Mouse (Mus musculus): ENCODE data around the gene Mboat7. TPM values are rescaled to one million over a fixed set of nuclear protein-coding genes. Genes with fewer than 3 reads are reported as not detected.
"Not testable (repeated sequence)": the region's sequence is repeated elsewhere in the genome, so short reads cannot be mapped to it uniquely, and the experiment has no call there.

Gene Mboat7
- total RNA-seq (2021) (10 to 100 TPM; 19.2 to 19.7 TPM), polyA plus RNA-seq (2012; rRNA removed) (24.9 and 25.0 TPM in 2 replicates)
- long read RNA-seq, transcript Mboat7-201 (8 exons, 2,878 nt) = major isoform, 11 of 21 reads
- long read RNA-seq, partial matches to known transcripts = 1 of 21 reads
- long read RNA-seq, other reads (novel, unspliced or antisense) = 6 of 21 reads

- Histone ChIP-seq H3K4me1 (ENCODE audit: control insufficient read depth, insufficient read depth, low read length) (no peaks in the 10 kb centered on the region; the same call in 1 of the 2 replicates), H3K27ac (peak within 1 kb of the TSS; percentile 97), H3K27me3 (ENCODE audit: control insufficient read depth, insufficient read depth, low read length) (no peaks in the 10 kb centered on the region), H3K4me3 (peak within 1 kb of the TSS; percentile 72), H3K36me3 (ENCODE audit: control insufficient read depth, insufficient read depth, low read length) (no peaks in the 10 kb centered on the region; the same call in 1 of the 2 replicates), H3K79me2 (replicated peaks; ENCODE audit: control insufficient read depth, insufficient read depth, low read length) (no peaks in the 10 kb centered on the region), H3K9ac (ENCODE audit: low read depth, low read length) (peak within 1 kb of the TSS; percentile 92)
- WGBS = under 1% methylated on average over 55 of the region's 55 CpGs
- peak; percentile 97 for TF ChIP-seq POLR2A (IDR thresholded peaks at IDR 0.05; ENCODE audit: insufficient read depth, low read depth, low read length)
- TF ChIP-seq EP300 (IDR thresholded peaks at IDR 0.05; ENCODE audit: insufficient read depth, low read depth, low read length) = 0 out of 2 replicates have a peak, but pooled peaks have one; percentile 4
- TF ChIP-seq CTCF (IDR thresholded peaks at IDR 0.05) = no peak
- peak; percentile 94 to 96 for DNase-seq
- intact Hi-C loops (cut with DNase I) = loop anchor here (1.0 to 10.0 kb wide), 6 partner anchors 10 to 994 kb away; partner anchors contain the start of genes Cnot3, Hspbp1, Leng1 and Leng8
Observed at GRCm38 (mm10) chr7:3692987-3693808, at the start of gene Mboat7. Gene Mboat7 (minus strand): TSS chr7:3693523.

DNA sequence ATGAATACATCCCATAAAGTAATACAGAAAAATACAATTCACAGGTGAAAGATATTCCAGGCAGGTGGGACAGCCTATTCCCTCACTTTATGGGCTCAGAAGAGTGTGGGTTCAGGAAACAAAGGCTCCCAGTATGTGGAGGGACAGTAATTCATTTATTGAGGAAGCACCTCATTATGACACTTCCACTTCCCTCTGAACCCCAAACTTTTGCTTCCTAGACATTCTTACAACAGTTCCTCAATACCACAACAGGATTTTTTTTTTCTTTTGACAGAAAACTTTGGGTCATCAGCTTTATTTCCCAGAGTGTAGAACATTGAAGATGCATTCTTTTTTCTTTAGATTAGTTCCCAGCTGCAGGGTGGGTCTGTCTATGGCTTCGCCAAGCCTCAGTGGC, 39.4 kb upstream of the Mboat7 start:
- H3K4me3 ChIP-seq; H3K79me2 ChIP-seq (replicated peaks; ENCODE audit: control insufficient read depth, insufficient read depth, low read length); H3K27ac ChIP-seq; H3K27me3 ChIP-seq (ENCODE audit: control insufficient read depth, insufficient read depth, low read length); intact Hi-C loops (cut with DNase I); DNase-seq; H3K36me3 ChIP-seq (ENCODE audit: control insufficient read depth, insufficient read depth, low read length); H3K9ac ChIP-seq (ENCODE audit: low read depth, low read length); H3K4me1 ChIP-seq (ENCODE audit: control insufficient read depth, insufficient read depth, low read length): not testable (repeated sequence)
- no CpG with 5 or more reads among the region's 1 CpGs for WGBS

- H3K27ac ChIP-seq; H3K9ac ChIP-seq (ENCODE audit: low read depth, low read length); H3K4me3 ChIP-seq; intact Hi-C loops (cut with DNase I); H3K4me1 ChIP-seq (ENCODE audit: control insufficient read depth, insufficient read depth, low read length); H3K79me2 ChIP-seq (replicated peaks; ENCODE audit: control insufficient read depth, insufficient read depth, low read length); H3K27me3 ChIP-seq (ENCODE audit: control insufficient read depth, insufficient read depth, low read length); DNase-seq; H3K36me3 ChIP-seq (ENCODE audit: control insufficient read depth, insufficient read depth, low read length): not testable (repeated sequence)
Observed at GRCm38 (mm10) chr7:3725459-3725858, 32.1 kb upstream of the Mboat7 start.

DNA sequence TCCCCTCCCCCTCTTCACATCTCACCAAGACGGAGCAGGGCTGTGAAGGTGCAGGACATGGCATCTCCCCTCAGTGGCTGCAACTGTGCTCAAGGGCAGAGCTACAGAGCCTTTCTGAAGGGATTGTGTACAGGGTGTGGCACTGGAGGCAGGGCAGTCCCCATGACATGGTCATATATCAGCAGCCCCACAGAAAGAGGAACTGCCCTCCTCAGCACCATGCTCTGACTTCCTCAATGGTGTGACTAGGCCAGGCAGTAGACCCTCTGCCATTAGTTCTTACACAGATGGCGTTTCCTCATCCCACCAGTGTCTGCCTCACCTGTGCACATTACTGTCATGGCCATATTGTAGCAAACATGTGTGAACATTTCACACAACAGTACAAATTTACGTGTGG, 26.9 kb upstream of the Mboat7 start, which contains the start of gene Pirb:
TSS of gene Pirb (minus strand) at position 124 of the 400 bp plus-strand sequence.
- H3K36me3 ChIP-seq (ENCODE audit: control insufficient read depth, insufficient read depth, low read length); H3K79me2 ChIP-seq (replicated peaks; ENCODE audit: control insufficient read depth, insufficient read depth, low read length); intact Hi-C loops (cut with DNase I); H3K27ac ChIP-seq; H3K4me3 ChIP-seq; H3K9ac ChIP-seq (ENCODE audit: low read depth, low read length); H3K4me1 ChIP-seq (ENCODE audit: control insufficient read depth, insufficient read depth, low read length); H3K27me3 ChIP-seq (ENCODE audit: control insufficient read depth, insufficient read depth, low read length): not testable (repeated sequence)
- DNase-seq = peak in 1 of 2 experiments; percentile 13
- WGBS = 45% methylated on average over 1 of the region's 3 CpGs

DNA sequence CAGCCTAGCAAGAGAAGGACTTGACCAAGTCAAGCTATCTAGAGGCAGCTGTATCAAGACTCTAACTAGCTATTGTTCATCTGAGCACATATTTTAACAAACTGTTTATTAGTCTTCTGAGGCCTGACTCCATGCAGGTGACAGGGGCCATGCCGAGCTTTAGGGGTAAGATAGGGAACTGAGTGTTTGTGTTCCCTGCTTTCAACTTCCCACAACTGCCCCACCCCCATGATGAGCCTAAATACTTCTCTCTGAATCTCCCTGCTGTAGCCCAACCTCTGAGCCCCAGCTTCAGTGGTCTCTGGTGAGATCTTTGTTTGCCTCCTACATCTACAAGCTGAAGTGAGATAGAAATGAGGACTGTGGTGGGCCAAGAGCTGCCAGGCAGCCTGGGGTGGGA, 21.9 kb upstream of the Mboat7 start:
- no peaks in the 10 kb centered on the region for H3K27me3 ChIP-seq (ENCODE audit: control insufficient read depth, insufficient read depth, low read length)
- DNase-seq = no peak
- no peaks in the 10 kb centered on the region for H3K79me2 ChIP-seq (replicated peaks; ENCODE audit: control insufficient read depth, insufficient read depth, low read length)
- H3K4me1 ChIP-seq (ENCODE audit: control insufficient read depth, insufficient read depth, low read length) = no peaks in the 10 kb centered on the region
- H3K27ac ChIP-seq = no peak overlapping the region
- intact Hi-C loops (cut with DNase I) = no loop called here
- no peak for TF ChIP-seq CTCF (IDR thresholded peaks at IDR 0.05)
- no peak for TF ChIP-seq POLR2A (IDR thresholded peaks at IDR 0.05; ENCODE audit: insufficient read depth, low read depth, low read length)
- TF ChIP-seq EP300 (IDR thresholded peaks at IDR 0.05; ENCODE audit: insufficient read depth, low read depth, low read length) = no peak
- H3K36me3 ChIP-seq (ENCODE audit: control insufficient read depth, insufficient read depth, low read length) = no peaks in the 10 kb centered on the region
- H3K9ac ChIP-seq (ENCODE audit: low read depth, low read length) = no peak overlapping the region
- 39% methylated on average over 1 of the region's 1 CpGs for whole genome bisulfite sequencing
- H3K4me3 ChIP-seq = no peak overlapping the region

- no peaks in the 10 kb centered on the region for H3K4me1 ChIP-seq (ENCODE audit: control insufficient read depth, insufficient read depth, low read length)
- peaks cover 2% of the 10 kb centered on the region; the same call in 1 of the 2 replicates for H3K36me3 ChIP-seq (ENCODE audit: control insufficient read depth, insufficient read depth, low read length)
- H3K27ac ChIP-seq = no peak overlapping the region
- H3K79me2 ChIP-seq (replicated peaks; ENCODE audit: control insufficient read depth, insufficient read depth, low read length) = no peaks in the 10 kb centered on the region
- DNase-seq = no peak
- no peaks in the 10 kb centered on the region for H3K27me3 ChIP-seq (ENCODE audit: control insufficient read depth, insufficient read depth, low read length)
- H3K4me3 ChIP-seq = no peak overlapping the region
- intact Hi-C loops (cut with DNase I) = no loop called here
- TF ChIP-seq EP300 (IDR thresholded peaks at IDR 0.05; ENCODE audit: insufficient read depth, low read depth, low read length) (no peak), CTCF (IDR thresholded peaks at IDR 0.05) (no peak), POLR2A (IDR thresholded peaks at IDR 0.05; ENCODE audit: insufficient read depth, low read depth, low read length) (no peak)
- WGBS = 38% methylated on average over 5 of the region's 5 CpGs
- H3K9ac ChIP-seq (ENCODE audit: low read depth, low read length) = no peak overlapping the region
Observed at GRCm38 (mm10) chr7:3712264-3712942, 19.1 kb upstream of the Mboat7 start.

Data from heart, adult 2 months (tissue).